Mouse (Mus musculus) spleen, adult 2 months (tissue): ENCODE measurements around the gene Bloc1s3.

Experiments
- CTCF ChIP-seq: fragments of 200-500 bp; IDR thresholded peaks from 2 replicates; pipeline ENCODE4 v1.5.1; 2011; ENCODE audit warnings: mild to moderate bottlenecking, inconsistent platforms; ENCODE audit not compliant: insufficient read depth, insufficient read length, insufficient replicate concordance; ENCODE audit errors: extremely low read depth
- POLR2A ChIP-seq: fragments of 200-500 bp; IDR thresholded peaks from 2 replicates; pipeline ENCODE4 v1.6.1; 2011; ENCODE audit warnings: low read depth, low read length, inconsistent platforms

DNA sequence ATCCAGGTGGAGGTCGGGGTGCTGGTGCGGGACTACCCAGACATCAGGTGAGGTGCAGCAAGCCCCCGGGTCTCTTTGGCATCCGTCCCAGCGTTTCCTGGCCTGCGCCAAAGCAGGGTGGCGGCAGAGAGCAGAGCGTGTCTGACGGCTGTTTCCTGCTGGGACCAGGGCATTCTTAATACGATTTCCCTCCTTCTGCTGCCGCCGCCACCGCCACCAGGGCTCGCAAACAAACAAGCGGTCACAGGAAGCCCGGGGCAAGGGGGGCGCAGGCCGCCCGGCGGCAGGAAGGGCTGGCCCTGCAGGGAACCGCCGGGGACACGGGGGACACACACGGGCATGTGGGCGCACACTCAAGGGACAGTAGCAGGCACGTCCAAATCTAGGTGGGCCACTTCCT, 16.4 kb downstream of the Bloc1s3 start:
- no peak for TF ChIP-seq CTCF
- no peak for TF ChIP-seq POLR2A
